Comparison of ENCODE assay signal across 8 mouse cellular contexts in genomic region chr7:125471991-125472741, GRCm38 (mm10). TPM values are rescaled to one million over a fixed set of nuclear protein-coding genes. Genes with fewer than 3 reads are reported as not detected.
A peak's percentile ranks its signal among the peaks of the same experiment; 100 is the strongest.
DNase-seq lines count a peak whose midpoint lies in the region; ATAC-seq lines count a peak whose summit lies in the region.

No protein-coding gene starts in this region.

- peaks cover 18% of the 10 kb centered on the region for H3K4me1 ChIP-seq in intestine, embryonic 15.5 days (replicated peaks)
- peaks cover 32% of the 10 kb centered on the region for H3K4me1 ChIP-seq in midbrain, embryonic 10.5 days

- H3K36me3 ChIP-seq in intestine, embryonic 15.5 days: peaks cover 9% of the 10 kb centered on the region
- peaks cover 58% of the 10 kb centered on the region for H3K36me3 ChIP-seq in midbrain, embryonic 10.5 days

- ATAC-seq in intestine, embryonic 15.5 days: peak; percentile 77

- peak overlapping the region; percentile 18; the same call in 1 of the 2 replicates for H3K4me2 ChIP-seq in intestine, embryonic 15.5 days (replicated peaks)

- no peak overlapping the region for H3K4me3 ChIP-seq in intestine, embryonic 15.5 days (replicated peaks)
- H3K4me3 ChIP-seq in midbrain, embryonic 10.5 days: no peak overlapping the region

- H3K27me3 ChIP-seq in intestine, embryonic 15.5 days (replicated peaks): no peaks in the 10 kb centered on the region
- no peaks in the 10 kb centered on the region for H3K27me3 ChIP-seq in midbrain, embryonic 10.5 days (ENCODE audit: low read depth, poor library complexity, severe bottlenecking)

- no peaks in the 10 kb centered on the region for H3K9me3 ChIP-seq in intestine, embryonic 15.5 days
- no peaks in the 10 kb centered on the region for H3K9me3 ChIP-seq in midbrain, embryonic 10.5 days (replicated peaks)

- peak overlapping the region; percentile 86 for H3K27ac ChIP-seq in intestine, embryonic 15.5 days
- peak overlapping the region; percentile 72 for H3K27ac ChIP-seq in midbrain, embryonic 10.5 days (replicated peaks)

- peak overlapping the region; percentile 26; the same call in 1 of the 2 replicates for H3K9ac ChIP-seq in intestine, embryonic 15.5 days

- intact Hi-C loops in gastrocnemius, postnatal 36 days (cut with DNase I): loop anchor here (2.0 to 5.0 kb wide), 2 partner anchors 109 to 165 kb away; no protein-coding TSS in a partner anchor
- intact Hi-C loops in left cerebral cortex, postnatal 36 days (cut with DNase I): loop anchor here (1.0 to 2.0 kb wide), 2 partner anchors 109 to 167 kb away; no protein-coding TSS in a partner anchor

- WGBS in intestine, embryonic 15.5 days: 26% methylated on average over 13 of the region's 13 CpGs
- WGBS in midbrain, embryonic 10.5 days: 35% methylated on average over 13 of the region's 13 CpGs

- DNase-seq in adrenal gland, adult 18-20 months (ENCODE audit: low spot score in 2 of 2): peak; percentile 74 to 82
- DNase-seq in embryo, embryonic 11 days: peak; percentile 84
- DNase-seq in gastrocnemius, postnatal 36 days: peak; percentile 64 to 68
- DNase-seq in left cerebral cortex, postnatal 36 days (ENCODE audit: low spot score in 2 of 2): peak; percentile 62 to 77
- peak; percentile 78 for DNase-seq in midbrain, embryonic 10.5 days (ENCODE audit: low spot score)
- peak; percentile 76 for DNase-seq in right cerebral cortex, postnatal 4 days
- peak; percentile 74 for DNase-seq in yolk sac, embryonic 10.5 days (ENCODE audit: low spot score)

RNA-seq across cellular contexts. Expression of gene Nsmce1, which starts 19.2 kb away (rescaled TPM):
- total RNA-seq in adrenal gland, adult 18-20 months (2021): 10 to 100 TPM; 28.7 to 36.5 TPM
- total RNA-seq in gastrocnemius, postnatal 36 days (2021): 10 to 100 TPM in 1 of 2 experiments, 1 to 10 TPM in 1; 8.6 to 10.8 TPM
- polyA plus RNA-seq in intestine, embryonic 15.5 days (2015; fragmentation: Nextera tagmentation; extraction: Ambion mirVana): 120 TPM in 2 replicates
- 10 to 100 TPM; 13.2 to 15.0 TPM for total RNA-seq in left cerebral cortex, postnatal 36 days (2021)
- 129 and 133 TPM in 2 replicates for polyA plus RNA-seq in midbrain, embryonic 10.5 days (2016; fragmentation: Nextera tagmentation; extraction: Ambion mirVana)

RNA-seq across cellular contexts. Expression of gene Kdm8, which starts 27.7 kb away (rescaled TPM):
- total RNA-seq in adrenal gland, adult 18-20 months (2021): 1 to 10 TPM; 2.6 to 4.1 TPM
- 1 to 10 TPM; 4.5 to 5.0 TPM for total RNA-seq in gastrocnemius, postnatal 36 days (2021)
- polyA plus RNA-seq in intestine, embryonic 15.5 days (2015; fragmentation: Nextera tagmentation; extraction: Ambion mirVana): 9.0 and 10.0 TPM in 2 replicates
- 1 to 10 TPM; 4.1 to 5.1 TPM for total RNA-seq in left cerebral cortex, postnatal 36 days (2021)
- 14.8 and 15.5 TPM in 2 replicates for polyA plus RNA-seq in midbrain, embryonic 10.5 days (2016; fragmentation: Nextera tagmentation; extraction: Ambion mirVana)
